Mouse (Mus musculus): ENCODE results near the gene Iqschfp.
A peak's percentile ranks its signal among the peaks of the same experiment; 100 is the strongest.

Gene Iqschfp

DNA sequence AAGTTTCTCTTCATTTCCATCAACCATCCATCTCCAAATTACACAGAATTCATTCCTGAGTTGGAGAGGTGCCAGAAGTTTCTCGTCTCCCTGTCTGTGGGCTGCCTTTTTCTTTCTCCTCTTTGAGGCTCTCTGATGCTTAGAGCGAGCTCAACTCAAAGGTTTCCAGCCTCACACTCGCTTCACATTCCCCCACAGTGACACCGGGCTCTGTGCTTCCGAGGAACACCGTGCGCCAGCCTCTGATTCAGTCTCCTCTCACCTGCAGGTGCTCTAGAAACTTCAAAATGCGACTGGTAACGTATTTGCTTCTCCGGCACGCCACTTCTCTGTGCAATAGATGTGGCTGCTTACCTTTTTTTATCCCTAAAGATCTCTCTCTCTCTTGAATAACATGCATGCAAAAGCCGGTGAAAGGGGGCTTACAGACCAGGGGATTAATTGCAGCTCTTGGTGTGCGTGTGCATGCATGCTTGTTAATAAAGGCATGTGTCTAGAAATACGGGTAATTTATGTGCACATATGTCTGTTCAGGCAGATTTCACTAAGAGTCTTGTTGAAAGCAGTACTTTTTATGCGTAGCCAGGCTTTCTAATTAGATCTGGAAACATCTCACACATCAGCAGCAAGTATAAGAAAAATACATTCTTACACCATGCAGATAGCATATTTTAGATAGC lies at the start of gene Iqschfp, which contains the start of gene Iqcj:
Gene Iqschfp, plus strand, starts transcription at position 207 of the 680 bp plus-strand sequence.
Gene Iqcj, plus strand, starts transcription at position 195 of the 680 bp plus-strand sequence.
- DNase-seq = no peak

- DNase-seq = no peak
Measured at GRCm38 (mm10) chr3:67852397-67852796, 39.6 kb upstream of the Iqschfp start.

- no peak for DNase-seq
Measured at GRCm38 (mm10) chr3:67861524-67861923, 30.5 kb upstream of the Iqschfp start.

GRCm38 (mm10) chr3:67867420-67868065 lies 24.5 kb upstream of the Iqschfp start:
- DNase-seq = peak; percentile 38

DNA sequence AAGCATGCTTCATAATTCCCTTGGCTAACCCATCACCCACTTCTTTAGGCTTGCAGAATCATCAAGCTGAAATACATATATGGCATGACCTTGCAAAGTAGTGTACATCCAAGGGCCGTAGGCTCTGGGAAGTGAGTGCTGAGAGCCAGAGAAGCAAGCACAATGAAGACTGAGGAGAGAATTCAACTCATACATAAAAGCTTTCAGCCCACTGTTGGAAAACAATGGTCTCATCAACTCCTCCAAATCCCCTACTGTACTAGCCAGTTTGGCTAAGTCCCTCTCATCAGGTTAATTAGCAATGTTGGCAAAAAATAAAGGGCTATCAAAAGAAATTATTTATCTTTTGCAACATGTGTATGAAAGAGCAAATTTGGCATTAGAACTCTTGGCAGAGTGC lies 22.6 kb upstream of the Iqschfp start:
- DNase-seq = no peak

DNA sequence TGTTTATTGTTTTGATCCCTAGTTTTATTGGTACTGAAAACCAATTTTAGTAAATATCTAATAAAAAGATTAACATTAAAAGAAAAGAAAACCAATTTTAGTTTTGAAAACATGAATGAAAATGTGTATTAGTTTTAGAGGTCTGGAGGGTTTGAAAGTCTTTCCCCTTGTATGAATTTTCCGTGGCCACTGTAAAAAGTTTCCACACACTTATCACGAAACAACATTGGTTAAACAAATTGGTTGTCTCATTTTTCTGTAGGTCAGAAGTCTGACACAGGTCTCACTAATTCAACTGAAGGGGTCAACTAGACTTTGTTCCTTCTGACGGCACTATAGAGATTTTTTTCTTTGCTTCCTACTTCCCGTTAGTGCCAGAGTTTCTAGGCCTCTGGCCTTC lies 14.8 kb upstream of the Iqschfp start:
- no peak for DNase-seq

- DNase-seq = no peak
Measured at GRCm38 (mm10) chr3:67884335-67884734, 7.7 kb upstream of the Iqschfp start.

GRCm38 (mm10) chr3:67886176-67886575 lies 5.9 kb upstream of the Iqschfp start:
- no peak for DNase-seq

- DNase-seq = no peak
Measured at GRCm38 (mm10) chr3:67887251-67887650, 4.8 kb upstream of the Iqschfp start.

DNA sequence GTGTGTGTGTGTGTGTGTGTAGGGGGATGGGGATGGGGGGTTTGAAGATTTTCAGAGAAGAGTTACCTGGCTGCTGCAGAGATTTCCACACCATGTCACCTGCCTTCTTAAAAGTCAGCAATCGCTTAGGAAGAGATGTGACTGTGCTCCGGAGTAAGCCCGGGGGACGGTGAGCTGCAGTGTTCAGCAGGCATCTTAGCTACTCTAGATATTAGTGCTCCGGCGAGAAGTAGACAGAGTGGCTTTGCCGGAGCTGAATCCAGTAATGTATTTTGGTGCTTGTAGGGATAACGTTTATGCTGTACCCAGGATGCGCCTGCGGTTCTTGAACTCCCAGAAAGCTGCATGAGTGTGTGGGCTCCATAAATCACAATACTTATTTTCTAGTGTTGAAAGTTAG lies 736 bp downstream of the Iqschfp start:
- DNase-seq = no peak

DNA sequence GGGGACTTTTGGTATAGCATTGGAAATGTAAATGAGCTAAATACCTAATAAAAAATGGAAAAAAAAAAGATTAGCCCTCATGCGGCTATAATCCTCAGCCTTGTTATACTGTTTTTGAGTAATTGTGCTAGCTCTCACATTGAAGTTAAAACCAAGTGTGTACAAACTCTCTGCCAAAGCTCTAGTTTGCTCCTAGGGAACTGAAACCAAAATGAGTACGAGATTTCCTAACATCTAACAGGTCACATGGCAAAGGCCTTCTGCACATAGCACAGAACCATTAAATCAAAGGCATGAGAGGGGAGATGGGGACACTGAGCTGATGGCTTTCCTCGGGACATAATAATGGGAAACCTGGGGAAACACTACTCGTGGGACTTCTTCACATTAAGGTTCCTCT lies 10.5 kb downstream of the Iqschfp start:
- DNase-seq = no peak

GRCm38 (mm10) chr3:67908586-67908985 lies 16.6 kb downstream of the Iqschfp start:
- DNase-seq = no peak

DNA sequence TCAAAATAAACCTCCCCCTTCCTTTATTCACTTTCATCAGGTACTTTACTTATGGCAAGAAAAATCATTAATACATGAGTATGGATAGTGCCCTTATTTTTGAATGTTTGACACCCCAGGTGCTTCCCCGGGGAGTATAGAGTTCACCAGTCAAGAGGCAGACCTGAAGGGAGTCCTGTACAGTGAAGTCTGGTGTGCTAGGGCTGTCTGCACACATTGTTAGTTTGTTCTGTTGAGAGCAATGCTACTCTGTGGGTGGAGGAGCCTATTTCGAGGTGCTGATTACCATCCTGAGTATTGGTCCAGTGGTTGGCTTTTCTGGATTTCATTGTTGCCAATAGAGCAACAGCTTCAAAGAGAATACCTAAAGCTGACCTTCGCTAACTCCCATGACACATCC lies 26.1 kb downstream of the Iqschfp start:
- DNase-seq = no peak

DNA sequence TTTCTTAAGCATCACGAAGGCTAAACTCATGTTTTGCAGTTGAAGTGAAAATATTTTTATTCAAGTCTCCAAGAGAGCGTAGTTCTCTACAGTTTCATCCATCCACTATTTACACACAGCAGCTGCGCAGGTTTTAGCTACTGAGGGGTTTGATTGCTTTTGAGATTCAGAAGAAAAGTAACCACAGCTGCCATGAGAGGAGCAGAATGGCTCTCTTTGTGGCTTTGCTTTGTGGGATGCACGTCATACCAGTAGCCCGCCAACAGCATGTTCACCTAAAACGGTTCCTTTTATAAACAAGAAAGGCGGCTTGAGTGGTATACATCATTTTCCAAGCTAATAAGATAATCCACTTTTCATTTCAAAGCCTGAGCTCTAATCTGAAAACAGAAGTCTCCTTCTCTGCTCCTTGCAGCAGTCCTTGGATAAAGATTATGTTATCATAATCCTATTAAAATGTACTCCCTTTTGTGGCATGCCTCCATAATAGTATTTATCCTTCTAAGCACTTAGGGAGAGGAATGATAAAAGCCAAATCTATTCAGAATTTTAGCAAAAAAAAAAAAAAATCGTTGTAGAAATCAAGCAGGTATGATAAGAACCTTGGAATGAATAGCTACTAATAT lies 26.7 kb downstream of the Iqschfp start:
- no peak for DNase-seq

- DNase-seq = no peak
Measured at GRCm38 (mm10) chr3:67923095-67923494, 31.1 kb downstream of the Iqschfp start.

DNA sequence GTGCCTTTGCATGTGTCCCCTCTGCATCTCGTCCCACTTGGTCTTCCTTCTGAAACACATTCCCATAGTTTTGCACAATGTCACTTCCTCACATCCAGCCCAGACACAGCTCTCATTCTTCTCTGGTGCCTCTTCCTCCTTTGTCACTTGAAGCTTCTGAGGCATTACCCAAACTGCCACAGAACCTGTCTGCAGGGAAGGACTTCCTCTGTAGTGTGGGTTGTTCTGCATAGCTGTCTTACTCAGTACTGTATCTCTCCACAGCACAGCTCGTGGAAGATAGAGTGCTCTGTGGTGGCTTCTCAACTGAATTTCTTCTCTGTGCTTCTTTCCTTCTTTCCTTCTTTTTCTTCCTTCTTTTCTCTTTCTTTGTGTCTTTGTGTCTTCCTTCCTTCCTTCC lies 33.4 kb downstream of the Iqschfp start:
- DNase-seq = no peak

DNA sequence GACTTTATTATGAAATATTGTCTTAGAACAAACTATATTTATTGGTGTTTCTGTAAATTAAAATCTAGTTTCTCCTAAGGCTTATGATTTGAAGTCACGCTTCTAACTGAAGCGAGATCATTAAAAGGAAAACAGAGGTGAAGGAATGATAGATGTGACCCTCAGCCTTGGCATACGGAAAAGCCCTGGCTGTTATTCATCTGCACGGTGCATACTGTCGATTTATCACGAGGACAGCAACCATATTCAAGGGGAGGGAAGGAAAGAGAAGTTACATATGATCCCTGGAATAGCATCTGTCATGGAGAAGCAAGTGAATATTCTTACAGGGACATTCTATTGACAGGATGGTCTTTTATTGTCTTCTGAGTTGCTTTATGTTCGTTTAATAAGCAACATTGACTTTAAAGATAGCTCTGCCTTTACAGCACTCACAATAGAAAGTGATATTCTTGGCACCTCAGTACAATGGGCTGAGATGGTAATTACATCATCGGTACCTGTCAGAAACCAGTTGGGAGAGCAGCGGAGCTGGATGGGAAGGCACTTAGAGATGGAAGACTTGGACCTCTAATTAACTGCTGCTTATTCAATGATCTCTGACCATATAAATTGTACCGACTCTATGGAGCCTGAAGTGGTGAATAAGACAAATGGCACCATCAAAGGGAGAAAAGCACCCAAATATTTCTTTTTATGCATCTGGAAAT lies 38.5 kb downstream of the Iqschfp start:
- no peak for DNase-seq

- DNase-seq = no peak
Measured at GRCm38 (mm10) chr3:67931181-67931580, 39.1 kb downstream of the Iqschfp start.

DNA sequence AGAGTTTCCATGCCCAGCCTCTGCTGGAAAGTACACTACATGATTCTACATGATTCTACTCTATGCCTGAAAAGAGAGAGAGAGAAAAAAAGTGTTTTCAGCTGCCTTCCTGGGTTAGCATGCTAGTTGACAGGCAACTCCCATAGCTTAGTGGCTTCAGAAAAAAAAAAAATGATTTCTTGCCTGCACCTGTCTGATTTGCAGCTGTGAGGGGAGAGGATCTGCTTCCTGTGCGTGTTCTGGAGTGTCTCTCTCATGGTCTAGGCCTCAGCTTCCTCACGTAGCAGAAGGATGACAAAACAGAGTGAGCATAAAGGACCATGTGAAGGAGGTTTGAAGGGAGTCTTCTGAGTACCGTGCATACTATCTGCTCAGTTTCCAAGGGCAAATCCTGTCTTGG lies 39.9 kb downstream of the Iqschfp start:
- DNase-seq = no peak

GRCm38 (mm10) chr3:67935829-67936228 lies 43.8 kb downstream of the Iqschfp start:
- DNase-seq = no peak

DNA sequence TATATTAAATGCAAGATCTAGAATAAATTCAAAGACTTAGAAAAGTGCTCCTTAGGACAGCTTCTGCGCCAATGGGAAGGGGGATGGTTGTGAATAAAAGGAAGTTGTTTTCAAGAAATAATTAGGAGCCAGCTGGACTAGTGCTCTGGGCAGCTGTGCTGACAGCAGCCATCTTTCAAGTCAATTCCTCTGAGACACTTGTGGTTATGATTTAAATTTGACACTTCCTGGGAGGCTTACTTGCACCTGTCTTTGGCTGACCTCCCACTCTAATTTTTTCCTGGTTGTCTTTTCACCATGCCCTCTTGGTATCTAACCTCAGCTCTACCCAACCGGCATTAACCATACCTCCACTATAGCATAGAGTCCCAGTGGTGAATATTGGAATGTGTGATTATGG lies 55.0 kb downstream of the Iqschfp start:
- no peak for DNase-seq

GRCm38 (mm10) chr3:67952517-67952940 lies 60.5 kb downstream of the Iqschfp start:
- no peak for DNase-seq

DNA sequence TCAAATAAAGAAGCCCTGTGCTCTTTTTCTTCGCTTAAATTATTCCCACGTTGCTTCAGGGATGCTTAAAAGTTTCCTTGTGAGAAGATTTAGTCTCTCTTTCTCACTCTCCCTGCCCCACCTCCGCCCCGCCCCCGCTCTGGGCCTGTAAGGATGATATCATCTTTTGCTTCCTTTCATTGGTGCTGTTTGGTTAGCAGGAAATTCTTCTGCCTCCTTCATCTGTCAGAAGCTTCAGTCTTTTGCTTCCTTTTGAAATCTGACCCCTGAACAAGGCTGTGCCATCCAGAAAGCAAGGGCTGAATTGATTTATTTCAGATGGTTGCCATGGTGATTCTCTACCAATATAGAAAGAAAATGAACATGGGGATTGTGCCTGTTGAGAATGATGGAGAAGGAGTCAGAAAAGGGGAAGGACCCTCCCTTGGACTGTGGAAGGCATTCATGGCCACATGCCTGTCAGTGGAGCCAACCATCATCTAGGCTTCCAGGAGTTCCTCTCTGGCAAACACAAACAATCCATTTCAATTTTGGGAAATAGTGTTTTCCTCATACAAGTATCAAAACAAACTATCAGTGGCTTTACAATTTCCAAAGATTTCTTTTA lies 62.5 kb downstream of the Iqschfp start:
- DNase-seq = peak; percentile 13
